Mouse (Mus musculus) heart, embryonic 11.5 days (tissue): Measurements from ENCODE around the gene Endod1. TPM values are rescaled to one million over a fixed set of nuclear protein-coding genes. Genes with fewer than 3 reads are reported as not detected.
"Not testable (repeated sequence)": the region's sequence is repeated elsewhere in the genome, so short reads cannot be mapped to it uniquely, and the experiment has no call there.

Experiments used
- ATAC-seq: fragments of 200-750 bp; cut with Nextera tagmentation; replicated peaks from 2 replicates; pipeline ENCODE4 v1.8.0; 2017; ENCODE audit warnings: moderate library complexity; ENCODE audit not compliant: insufficient number of reproducible peaks, low FRiP score, low TSS enrichment
- H3K27ac ChIP-seq: fragments of 300-500 bp; sonication (generic); 2 replicates; pipeline ENCODE4 v1.5.1; 2014; ENCODE audit warnings: mild to moderate bottlenecking, low read depth, low read length
- H3K27me3 ChIP-seq: fragments of 300-500 bp; sonication (generic); 2 replicates; pipeline ENCODE4 v1.6.1; 2014; ENCODE audit warnings: mild to moderate bottlenecking, low read length, mixed read lengths; ENCODE audit not compliant: control insufficient read depth, insufficient read depth
- H3K36me3 ChIP-seq: fragments of 300-500 bp; sonication (generic); 2 replicates; pipeline ENCODE4 v1.6.1; 2014; ENCODE audit warnings: mild to moderate bottlenecking, low read length, moderate library complexity, mixed read lengths; ENCODE audit not compliant: control insufficient read depth, insufficient read depth
- H3K4me1 ChIP-seq: fragments of 300-500 bp; sonication (generic); 2 replicates; pipeline ENCODE4 v1.6.1; 2014; ENCODE audit warnings: low read length; ENCODE audit not compliant: control insufficient read depth, insufficient read depth
- H3K4me2 ChIP-seq: fragments of 300-500 bp; sonication (generic); 2 replicates; pipeline ENCODE4 v1.6.1; 2014; ENCODE audit warnings: mild to moderate bottlenecking, moderate library complexity
- H3K4me3 ChIP-seq: fragments of 300-500 bp; sonication (generic); 2 replicates; pipeline ENCODE4 v1.5.1; 2014; ENCODE audit warnings: low read depth, low read length
- H3K9ac ChIP-seq: fragments of 300-500 bp; sonication (generic); 2 replicates; pipeline ENCODE4 v1.6.1; 2014; ENCODE audit warnings: mild to moderate bottlenecking, low read depth, low read length, moderate library complexity
- H3K9me3 ChIP-seq: fragments of 300-500 bp; sonication (generic); replicated peaks from 2 replicates; pipeline ENCODE4 v1.6.1; 2016; ENCODE audit warnings: low read length; ENCODE audit not compliant: control insufficient read depth
- WGBS: fragments of 180-500 bp; shearing (Covaris S2); extraction: QIAGEN DNeasy Blood & Tissue Kit; methylation state at CpG from one replicate; pipeline ENCODE4 v1.1.7; 2014; ENCODE audit not compliant: insufficient replicate concordance; 5-methylcytosine and 5-hydroxymethylcytosine counted together
- polyA plus RNA-seq: library from polyadenylated mRNA; unstranded; fragments of >200 nt; fragmentation: Nextera tagmentation; extraction: Ambion mirVana; gene quantifications from 2 replicates; pipeline ENCODE4 v1.2.1, GENCODE M21; 2014

Gene Endod1
- polyA plus RNA-seq, 1 experiment from 2014 or later = 12.9 TPM

DNA sequence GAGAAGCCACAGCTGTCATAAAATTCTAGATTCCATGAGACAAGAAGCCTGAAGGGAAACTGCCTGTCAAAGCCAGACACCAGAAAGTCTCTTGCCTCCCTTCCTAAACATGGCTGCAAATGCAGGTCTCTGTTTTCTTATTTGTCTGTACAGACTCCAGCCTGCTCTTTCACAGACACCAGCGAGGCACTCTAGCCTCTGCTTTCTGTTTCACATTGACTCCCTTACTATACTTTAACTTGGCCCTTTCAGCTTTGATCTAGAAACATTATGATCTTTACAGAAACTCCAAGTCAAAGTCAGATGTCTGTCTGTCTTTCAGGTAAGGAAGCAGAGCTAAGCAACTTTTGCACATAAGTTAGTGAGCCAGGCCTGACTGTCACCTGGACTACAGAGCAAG is 29.0 kb downstream of the Endod1 start:
- Histone ChIP-seq H3K36me3 (0 out of 2 replicates have a peak, but pooled peaks cover 3% of the 10 kb centered on the region), H3K9me3 (no peaks in the 10 kb centered on the region), H3K4me1 (no peaks in the 10 kb centered on the region), H3K27me3 (no peaks in the 10 kb centered on the region), H3K4me2 (no peak overlapping the region), H3K4me3 (no peak overlapping the region), H3K9ac (no peak overlapping the region), H3K27ac (no peak overlapping the region)
- ATAC-seq = no peak
- WGBS = 73% methylated on average over 1 of the region's 1 CpGs

DNA sequence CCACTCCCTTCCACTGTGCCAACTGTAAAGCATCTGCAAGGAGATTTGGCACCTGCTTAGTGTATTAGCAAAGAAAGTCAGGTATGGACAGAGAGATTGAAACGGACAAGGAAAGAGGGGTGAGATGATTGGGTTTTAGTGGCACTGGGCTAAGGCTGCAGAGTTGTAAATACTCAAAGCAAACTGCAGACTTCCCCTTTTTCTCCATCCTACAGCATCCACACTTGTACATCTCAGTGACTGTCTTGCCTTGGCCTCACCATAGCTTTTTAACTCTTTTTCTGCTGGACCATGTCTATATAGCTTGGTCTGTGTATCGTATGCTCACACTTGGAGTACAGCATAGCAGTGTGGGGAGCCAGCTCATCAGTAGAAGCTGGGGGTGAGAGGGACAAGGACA is 30.5 kb downstream of the Endod1 start:
- ATAC-seq = no peak
- WGBS = 81% methylated on average over 2 of the region's 2 CpGs
- Histone ChIP-seq H3K4me3 (no peak overlapping the region), H3K4me2 (no peak overlapping the region), H3K27ac (no peak overlapping the region), H3K9me3 (no peaks in the 10 kb centered on the region), H3K9ac (no peak overlapping the region), H3K4me1 (no peaks in the 10 kb centered on the region), H3K27me3 (no peaks in the 10 kb centered on the region), H3K36me3 (no peaks in the 10 kb centered on the region)

DNA sequence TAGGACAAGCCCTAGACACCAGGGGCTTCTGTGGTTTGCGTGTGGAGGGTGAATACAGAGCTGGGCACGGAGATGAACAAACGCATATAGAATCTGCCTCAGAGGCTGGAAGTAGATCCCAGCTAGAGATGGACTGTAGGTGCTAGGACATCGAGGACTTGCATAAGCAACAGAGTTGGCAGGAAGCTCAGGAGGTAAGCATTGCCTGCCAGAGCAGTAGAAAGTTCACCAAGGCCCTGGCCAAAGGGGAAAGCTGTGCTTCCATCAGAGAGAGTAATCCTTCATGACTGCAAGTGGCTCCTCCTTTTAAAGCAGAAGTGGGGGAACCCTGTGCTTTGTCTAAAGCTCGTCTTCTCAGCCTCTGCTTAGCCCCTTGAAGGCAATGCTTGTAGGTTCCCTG is 31.9 kb downstream of the Endod1 start:
- WGBS = 76% methylated on average over 5 of the region's 5 CpGs
- Histone ChIP-seq H3K36me3 (no peaks in the 10 kb centered on the region), H3K4me2 (no peak overlapping the region), H3K27ac (no peak overlapping the region), H3K4me3 (no peak overlapping the region), H3K9me3 (no peaks in the 10 kb centered on the region), H3K4me1 (no peaks in the 10 kb centered on the region), H3K27me3 (no peaks in the 10 kb centered on the region), H3K9ac (no peak overlapping the region)
- ATAC-seq = no peak

DNA sequence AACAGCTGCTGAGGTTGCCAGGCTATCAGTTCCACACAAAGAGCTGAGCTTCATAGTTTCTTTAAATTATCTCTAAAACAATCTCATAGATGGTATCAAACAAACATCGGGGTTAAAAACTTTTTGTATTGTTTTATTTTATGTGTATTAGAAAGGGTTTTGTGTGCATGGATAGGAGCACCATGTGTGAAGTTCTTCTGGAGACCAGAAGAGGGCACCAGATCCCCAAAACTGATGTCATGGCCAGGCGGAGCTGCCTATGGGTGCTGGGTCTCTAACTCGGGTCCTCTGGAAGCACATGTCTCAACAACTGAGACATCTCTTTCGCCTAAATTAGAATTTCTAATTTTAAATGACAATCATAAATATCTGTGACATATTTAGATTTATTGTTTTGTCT is 32.9 kb downstream of the Endod1 start:
- Histone ChIP-seq H3K9ac (no peak overlapping the region), H3K4me2 (no peak overlapping the region), H3K36me3 (no peaks in the 10 kb centered on the region), H3K27me3 (peaks cover 5% of the 10 kb centered on the region; the same call in 1 of the 2 replicates), H3K4me1 (no peaks in the 10 kb centered on the region), H3K4me3 (no peak overlapping the region), H3K27ac (no peak overlapping the region), H3K9me3 (no peaks in the 10 kb centered on the region)
- 51% methylated on average over 4 of the region's 4 CpGs for WGBS
- no peak for ATAC-seq

DNA sequence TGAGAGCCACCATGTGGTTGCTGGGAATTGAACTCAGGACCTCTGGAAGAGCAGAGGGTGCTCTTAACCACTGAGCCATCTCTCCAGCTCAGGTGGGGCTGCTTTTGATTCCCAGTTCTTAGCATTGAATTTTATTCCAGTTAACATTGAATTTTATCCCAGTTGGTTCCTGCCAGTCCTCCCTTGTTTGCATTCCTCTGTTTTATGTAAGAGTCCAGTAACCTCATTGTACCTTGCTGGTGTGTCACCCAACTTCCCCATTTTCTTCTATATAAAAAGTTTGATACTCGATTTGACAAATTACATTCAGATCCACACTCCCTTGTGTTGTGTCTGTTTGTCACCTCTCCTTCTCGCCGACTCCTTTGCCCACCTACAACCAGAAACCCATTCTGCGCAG is 35.4 kb downstream of the Endod1 start:
- H3K36me3 ChIP-seq, H3K9ac ChIP-seq, H3K4me2 ChIP-seq, ATAC-seq, H3K27ac ChIP-seq, H3K4me3 ChIP-seq, H3K27me3 ChIP-seq, H3K4me1 ChIP-seq, H3K9me3 ChIP-seq: not testable (repeated sequence)
- 83% methylated on average over 4 of the region's 4 CpGs for WGBS

DNA sequence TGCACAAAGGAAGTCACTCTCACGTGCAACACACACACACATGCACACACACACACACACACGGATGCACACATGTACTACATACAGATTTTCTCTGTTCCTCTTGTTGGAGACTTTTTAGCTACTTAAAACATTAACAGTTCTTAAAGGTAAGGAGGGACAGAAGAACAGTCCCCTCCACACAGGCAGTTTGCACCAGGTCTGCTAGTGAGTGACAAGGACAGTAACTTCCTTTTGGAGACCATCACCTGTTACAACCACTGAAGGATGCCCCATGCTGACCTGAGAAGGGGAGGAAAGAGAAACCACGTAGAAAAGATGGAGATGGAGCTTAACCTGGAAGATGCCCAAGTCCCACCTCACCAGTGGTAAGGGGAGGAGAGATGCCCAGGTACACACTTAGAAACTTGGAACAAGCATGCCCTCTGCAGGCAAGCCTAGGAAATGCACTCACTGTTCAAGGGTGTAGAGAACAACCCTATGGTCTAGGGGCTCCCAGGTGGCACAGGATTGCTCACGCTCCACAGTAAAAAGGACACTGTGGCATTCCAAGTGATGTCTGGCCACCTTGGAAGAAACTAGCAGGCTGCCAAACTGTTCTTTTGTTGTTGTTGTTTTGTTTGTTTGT is 39.2 kb downstream of the Endod1 start:
- H3K9ac ChIP-seq = no peak overlapping the region
- WGBS = 53% methylated on average over 4 of the region's 4 CpGs
- no peaks in the 10 kb centered on the region for H3K36me3 ChIP-seq
- no peak for ATAC-seq
- no peak overlapping the region for H3K27ac ChIP-seq
- peaks cover 5% of the 10 kb centered on the region; the same call in 1 of the 2 replicates for H3K27me3 ChIP-seq
- no peaks in the 10 kb centered on the region for H3K9me3 ChIP-seq
- no peak overlapping the region for H3K4me2 ChIP-seq
- no peak overlapping the region for H3K4me3 ChIP-seq
- H3K4me1 ChIP-seq = no peaks in the 10 kb centered on the region

DNA sequence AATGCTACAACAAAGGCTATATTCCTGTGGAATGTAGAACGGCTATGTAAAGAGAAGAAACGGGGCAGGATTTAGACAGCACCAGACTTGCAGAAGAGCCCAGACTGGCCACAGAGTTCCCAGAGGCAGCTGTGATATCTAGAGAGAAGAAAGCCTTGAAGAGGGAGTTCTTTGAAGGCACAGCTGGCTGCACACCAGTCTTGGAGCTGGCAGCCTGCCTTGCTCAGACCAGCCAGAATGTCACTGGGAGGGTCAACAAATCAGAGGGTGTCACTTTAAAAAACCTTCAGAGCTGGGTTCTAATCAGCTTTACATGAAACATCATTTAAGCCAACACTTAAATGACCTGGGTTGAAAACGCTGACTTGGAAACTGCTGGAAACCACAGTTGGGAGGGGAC is 42.6 kb downstream of the Endod1 start:
- ATAC-seq = no peak
- H3K9me3 ChIP-seq = no peaks in the 10 kb centered on the region
- H3K36me3 ChIP-seq = no peaks in the 10 kb centered on the region
- no peak overlapping the region for H3K27ac ChIP-seq
- no peak overlapping the region for H3K9ac ChIP-seq
- H3K27me3 ChIP-seq = peaks cover 3% of the 10 kb centered on the region; the same call in 1 of the 2 replicates
- no peak overlapping the region for H3K4me3 ChIP-seq
- WGBS = 59% methylated on average over 3 of the region's 3 CpGs
- H3K4me2 ChIP-seq = no peak overlapping the region
- H3K4me1 ChIP-seq = no peaks in the 10 kb centered on the region

DNA sequence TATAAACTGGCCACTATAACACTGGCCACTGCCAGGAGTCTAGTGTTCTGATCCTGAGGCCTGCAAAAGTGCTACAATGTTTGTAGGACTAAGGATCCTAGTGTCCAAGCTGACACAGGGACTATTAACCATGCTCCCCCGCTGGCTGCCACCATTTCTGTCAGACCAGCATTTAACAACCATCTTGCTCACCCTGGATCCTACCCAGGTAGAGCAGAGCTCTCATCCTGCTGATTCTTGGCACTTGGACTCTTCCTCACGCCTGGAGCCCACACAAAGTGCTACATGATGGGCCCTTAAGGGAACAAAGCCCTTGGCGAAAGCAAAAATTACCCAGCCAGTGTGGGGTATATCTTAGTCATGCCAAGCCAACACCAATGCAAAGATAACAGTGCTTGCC is 44.4 kb downstream of the Endod1 start:
- no peak overlapping the region for H3K27ac ChIP-seq
- ATAC-seq = no peak
- H3K4me2 ChIP-seq = no peak overlapping the region
- H3K4me1 ChIP-seq = no peaks in the 10 kb centered on the region
- 73% methylated on average over 3 of the region's 3 CpGs for WGBS
- no peaks in the 10 kb centered on the region for H3K27me3 ChIP-seq
- no peaks in the 10 kb centered on the region for H3K9me3 ChIP-seq
- H3K4me3 ChIP-seq = no peak overlapping the region
- H3K36me3 ChIP-seq = no peaks in the 10 kb centered on the region
- H3K9ac ChIP-seq = no peak overlapping the region

DNA sequence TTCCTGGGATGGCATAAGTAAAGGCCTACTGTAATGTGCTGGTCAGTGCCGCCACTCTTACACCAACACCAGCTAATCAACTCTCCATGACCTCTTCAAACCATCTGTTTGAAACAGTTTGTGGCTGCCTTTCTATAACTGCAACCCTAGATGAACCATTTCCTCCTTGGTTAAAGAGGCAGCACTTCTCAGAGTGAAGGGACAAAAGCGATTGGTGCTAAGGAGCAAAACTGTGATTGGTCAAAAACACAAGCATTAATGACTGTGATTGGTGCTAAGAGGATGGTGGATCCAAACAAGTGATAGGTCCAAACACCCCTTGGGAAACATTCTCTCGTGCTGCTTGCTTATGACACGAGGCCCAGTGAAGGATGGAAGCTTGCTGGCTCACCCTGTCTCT is 45.5 kb downstream of the Endod1 start:
- no peak overlapping the region for H3K9ac ChIP-seq
- H3K4me1 ChIP-seq = no peaks in the 10 kb centered on the region
- H3K9me3 ChIP-seq = no peaks in the 10 kb centered on the region
- no peak for ATAC-seq
- no peak overlapping the region for H3K4me2 ChIP-seq
- H3K4me3 ChIP-seq = no peak overlapping the region
- WGBS = 77% methylated on average over 4 of the region's 4 CpGs
- no peaks in the 10 kb centered on the region for H3K27me3 ChIP-seq
- H3K36me3 ChIP-seq = no peaks in the 10 kb centered on the region
- no peak overlapping the region for H3K27ac ChIP-seq
